Mouse (Mus musculus): Measurements from ENCODE around the gene Arhgap25.

The Arhgap25 gene

DNA sequence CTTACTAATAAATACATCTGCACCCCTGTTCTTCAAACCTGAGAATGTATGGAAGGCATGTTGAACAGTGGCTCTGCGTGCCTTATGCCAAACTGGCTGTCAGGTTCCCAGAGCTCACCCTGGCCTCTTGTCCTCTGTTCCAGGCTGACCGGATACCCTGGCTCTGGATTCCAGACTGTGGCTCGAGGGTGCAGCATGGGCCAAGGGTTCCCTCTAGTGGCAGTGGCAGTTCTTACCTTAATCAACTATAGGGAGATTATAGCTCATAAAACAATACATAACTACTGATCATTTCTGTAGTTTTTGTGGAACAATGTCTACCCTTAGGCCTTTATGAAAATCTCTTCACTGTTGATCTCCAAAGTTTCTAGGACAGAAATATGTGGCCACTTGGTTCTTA is 82.0 kb downstream of the Arhgap25 start:
- DNase-seq (ENCODE audit: inconsistent age in 2 of 2, low spot score in 1 of 2): peak; percentile 39 to 82

DNA sequence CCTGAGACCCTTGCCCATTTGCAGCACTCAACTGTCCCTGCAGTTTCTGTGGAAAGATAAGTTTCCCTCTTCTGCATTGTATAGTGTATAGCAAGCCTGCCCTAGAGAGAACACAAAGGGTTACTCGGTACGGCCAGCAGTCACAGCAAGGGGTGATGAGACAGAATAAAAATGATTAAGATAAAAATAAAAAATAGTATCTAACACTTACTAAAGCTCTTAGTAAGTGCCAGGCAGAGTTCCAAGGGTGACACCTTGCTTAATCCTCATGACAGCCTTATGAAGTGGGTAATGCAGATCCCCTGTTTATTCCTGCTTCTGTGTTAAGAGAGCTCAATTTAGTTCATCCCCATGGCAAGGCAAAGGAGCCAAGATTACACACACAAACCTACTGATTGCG is 83.5 kb downstream of the Arhgap25 start:
- DNase-seq (ENCODE audit: inconsistent age in 2 of 2, low spot score in 1 of 2): no peak

DNA sequence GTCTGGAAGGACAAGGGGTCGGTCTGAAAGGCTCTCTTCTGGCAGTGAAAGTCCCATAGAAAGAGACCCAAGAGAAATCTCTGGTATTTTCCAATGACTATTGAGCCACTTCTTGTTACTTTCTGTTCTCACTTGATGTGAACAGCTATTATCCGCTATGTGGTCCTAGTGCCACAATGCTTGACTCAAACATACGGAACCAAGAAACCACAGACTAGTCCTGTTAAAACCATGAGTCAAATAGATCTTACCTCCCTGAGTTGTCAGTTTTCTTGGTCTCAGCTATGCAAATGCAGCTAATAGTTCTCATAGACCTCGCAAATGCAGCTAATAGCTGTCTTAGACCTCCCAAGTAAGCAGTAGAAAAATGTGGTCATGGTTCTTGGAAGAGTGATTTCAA is 85.8 kb downstream of the Arhgap25 start:
- DNase-seq (ENCODE audit: inconsistent age in 2 of 2, low spot score in 1 of 2): no peak

DNA sequence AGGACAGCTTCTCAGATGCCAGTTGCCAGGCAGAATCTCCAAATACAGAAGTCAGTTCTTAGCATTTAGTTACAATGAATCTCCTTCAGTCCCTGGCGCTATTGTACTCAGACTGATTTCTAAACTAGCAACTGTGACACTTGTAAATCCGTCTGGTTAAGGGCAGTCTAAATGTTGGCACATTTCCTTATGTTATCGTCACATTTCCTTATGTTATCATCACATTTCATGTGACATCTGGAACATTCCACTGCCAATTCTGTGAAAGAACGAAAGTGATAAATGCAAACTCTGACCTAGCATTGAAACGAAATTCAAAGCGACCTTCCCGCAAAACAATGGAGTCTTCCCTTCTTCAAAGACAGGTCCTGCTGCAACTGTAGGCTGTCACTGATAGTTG is 87.8 kb downstream of the Arhgap25 start:
- no peak for DNase-seq (ENCODE audit: inconsistent age in 2 of 2, low spot score in 1 of 2)

DNA sequence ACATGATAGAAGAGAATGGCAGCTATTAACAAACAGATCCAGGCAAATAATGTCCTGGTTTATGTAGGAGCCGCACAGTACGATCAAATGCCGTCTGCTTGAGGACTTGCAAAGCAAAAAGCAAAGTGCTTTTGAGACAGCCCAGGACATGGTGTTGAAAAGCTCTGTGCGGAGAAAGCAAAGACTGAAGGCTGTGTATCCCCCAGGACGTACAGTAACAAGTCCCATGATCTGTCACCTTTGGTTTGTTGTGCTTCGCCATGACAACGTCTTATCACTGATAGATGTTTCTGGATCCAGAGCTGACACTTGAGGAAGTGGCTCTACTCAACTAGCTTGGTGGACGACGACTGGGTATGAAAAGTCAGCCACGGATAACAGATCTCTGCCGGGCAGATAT is 89.8 kb downstream of the Arhgap25 start:
- no peak for DNase-seq (ENCODE audit: inconsistent age in 2 of 2, low spot score in 1 of 2)

DNA sequence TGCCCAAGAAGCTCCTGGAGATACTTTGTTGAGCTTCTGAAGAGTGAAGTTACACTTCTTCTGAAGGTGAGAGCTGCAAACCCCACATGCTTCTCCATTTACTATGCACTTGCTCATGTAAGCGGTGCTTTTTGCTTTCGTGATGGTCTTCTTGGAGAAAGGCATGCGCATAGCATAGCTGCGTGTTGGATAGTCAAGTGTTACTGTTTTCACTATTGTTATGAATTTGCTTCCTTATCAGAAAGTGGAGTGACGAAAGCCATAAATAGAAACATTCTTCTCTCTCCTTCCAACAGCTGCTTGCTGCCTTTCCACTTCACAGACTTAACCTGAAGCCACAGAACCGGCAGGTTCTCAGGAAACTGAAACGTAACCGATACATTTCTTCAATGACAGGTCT is 96.3 kb downstream of the Arhgap25 start:
- no peak for DNase-seq (ENCODE audit: inconsistent age in 2 of 2, low spot score in 1 of 2)

DNA sequence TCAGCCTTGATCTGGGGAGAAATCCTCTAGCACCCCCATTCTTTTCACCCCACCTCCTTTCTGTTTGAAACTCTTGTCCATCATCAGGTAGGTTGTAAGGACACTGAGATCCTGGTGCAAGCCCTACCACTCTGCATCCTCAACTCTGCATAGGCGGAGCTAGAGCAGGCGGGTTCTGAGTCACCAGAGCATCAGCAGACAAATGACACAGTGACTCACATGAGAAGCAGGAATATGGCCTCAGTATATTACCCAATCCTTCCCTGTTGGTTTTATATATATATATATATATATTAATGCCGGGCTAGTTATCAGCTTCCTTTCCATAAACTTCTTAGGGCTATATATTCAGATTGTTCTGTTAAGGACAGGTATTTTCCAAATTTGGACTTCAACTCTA is 97.3 kb downstream of the Arhgap25 start:
- no peak for DNase-seq (ENCODE audit: inconsistent age in 2 of 2, low spot score in 1 of 2)

DNA sequence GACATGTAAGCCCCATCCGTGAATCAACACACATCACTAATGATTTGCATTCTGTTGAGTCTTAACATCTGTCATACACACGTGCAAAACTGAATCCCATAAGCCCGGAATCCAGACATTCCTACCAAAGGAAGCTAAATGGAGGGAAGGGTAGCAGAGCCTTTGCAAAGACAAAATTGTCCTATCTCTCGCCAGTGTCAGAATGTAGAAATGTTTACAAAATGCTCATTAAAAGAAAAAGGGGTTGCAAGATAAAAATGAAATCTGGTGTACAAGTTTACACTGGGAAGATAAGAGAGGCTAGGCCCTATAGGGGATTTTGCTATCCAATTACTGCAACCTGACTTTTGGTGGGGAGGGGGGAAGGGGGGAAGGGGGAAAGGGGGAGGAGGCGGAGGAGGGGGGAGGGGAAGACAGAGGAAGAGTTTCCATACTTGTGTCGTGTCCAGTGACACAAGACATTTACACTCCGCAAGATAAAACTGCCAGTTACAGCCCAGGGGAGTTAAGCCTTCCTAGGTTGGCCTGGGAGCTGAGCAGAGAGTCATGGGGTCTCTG is 104.5 kb downstream of the Arhgap25 start, which contains the start of gene Bmp10:
Gene Bmp10 (plus strand): TSS at position 508 of the 558 bp plus-strand sequence.
- DNase-seq (ENCODE audit: inconsistent age in 2 of 2, low spot score in 1 of 2): no peak

DNA sequence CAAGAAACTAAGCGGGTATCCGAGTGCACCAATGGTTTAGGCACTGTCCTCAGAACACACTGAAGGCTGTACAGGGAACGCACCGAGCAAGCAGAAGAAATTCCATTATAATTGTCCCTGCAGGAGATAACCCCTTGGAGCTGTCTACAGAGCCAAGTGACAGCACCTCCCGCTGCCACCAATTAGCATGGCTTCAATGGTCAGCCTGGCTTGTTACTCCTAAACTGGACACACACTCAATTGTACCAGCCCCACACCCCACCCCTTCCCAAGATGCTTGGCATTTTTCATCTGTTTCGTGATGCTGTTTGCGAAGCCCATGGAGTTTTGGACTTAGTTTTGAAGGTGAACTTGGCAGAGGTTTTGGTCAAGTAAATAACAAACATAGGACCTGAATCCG is 105.4 kb downstream of the Arhgap25 start:
- no peak for DNase-seq (ENCODE audit: inconsistent age in 2 of 2, low spot score in 1 of 2)

DNA sequence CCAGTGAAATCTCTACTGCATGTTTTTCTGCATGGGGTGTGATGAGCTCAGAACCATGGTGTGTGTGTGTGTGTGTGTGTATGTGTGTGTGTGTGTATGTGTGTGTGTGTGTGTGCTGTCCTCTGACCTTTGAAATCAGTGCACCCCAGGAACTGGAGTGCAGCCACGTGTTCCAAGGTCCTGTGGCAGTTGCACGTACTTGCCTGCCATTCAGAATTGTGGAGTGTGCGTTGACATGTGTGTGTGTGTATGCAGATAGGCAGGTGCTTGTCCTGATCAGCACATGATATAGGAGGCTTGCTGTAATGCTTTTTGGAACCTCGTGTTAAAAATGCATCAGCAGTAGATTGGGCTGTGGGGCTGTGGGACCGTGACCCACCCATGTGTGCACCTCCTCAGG is 106.1 kb downstream of the Arhgap25 start:
- no peak for DNase-seq (ENCODE audit: inconsistent age in 2 of 2, low spot score in 1 of 2)

DNA sequence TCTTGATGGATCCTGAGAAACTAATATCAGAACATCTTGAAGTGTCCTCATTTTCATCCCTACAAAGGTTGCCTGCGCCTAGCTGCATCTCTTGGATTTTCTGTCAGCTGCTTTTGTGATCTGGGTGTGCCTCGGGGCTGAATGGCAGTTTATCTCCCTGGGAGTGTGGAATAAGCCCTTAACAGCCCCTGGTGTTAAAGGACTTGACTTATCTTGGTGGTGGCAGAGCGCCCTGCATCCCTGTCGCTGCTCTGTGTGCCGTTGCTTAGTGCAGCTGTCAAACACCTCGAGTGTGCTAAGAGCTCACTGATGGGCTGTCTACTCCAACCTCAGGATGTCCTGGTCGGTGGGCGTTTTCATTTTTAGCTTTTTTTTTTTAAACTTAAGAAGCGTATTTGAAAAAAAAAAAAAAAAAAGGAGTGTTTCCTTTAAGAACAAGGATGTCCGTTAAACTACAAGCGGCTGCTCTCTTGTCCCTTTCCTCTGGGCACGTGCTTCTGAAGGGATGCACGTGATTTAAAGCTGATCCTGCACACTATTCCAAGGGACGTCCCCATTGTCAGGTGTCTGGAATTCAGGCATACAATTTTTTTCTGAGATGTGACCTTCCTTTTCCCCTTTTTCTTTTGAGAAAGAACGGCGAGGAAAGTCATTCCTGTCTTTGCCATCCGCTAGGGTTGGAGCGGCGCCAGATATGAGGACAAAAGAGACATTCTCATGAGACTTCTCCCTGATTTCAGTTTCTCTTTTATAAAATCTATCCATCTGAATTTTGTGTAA is 108.8 kb downstream of the Arhgap25 start:
- peak; percentile 19 to 67 for DNase-seq (ENCODE audit: inconsistent age in 2 of 2, low spot score in 1 of 2)

DNA sequence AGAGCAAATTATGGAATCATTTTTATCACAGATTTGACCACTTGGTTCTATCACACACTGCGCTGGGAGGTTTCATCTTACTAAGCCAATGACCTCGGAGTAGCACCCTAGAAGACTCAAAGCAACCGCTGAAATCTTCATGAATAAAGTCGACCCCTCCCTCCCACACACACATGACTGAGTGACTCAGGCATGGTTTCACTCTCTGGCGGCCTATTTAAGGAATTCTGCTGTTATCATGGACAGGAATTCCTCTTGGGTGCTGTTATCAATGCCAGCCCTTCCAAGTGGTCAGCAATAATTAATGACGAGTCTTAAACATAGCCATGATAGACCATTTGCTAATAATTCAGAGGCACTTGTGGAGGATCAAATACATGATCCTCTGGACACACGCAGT is 110.8 kb downstream of the Arhgap25 start:
- DNase-seq (ENCODE audit: inconsistent age in 2 of 2, low spot score in 1 of 2): peak in 1 of 2 experiments; percentile 37

DNA sequence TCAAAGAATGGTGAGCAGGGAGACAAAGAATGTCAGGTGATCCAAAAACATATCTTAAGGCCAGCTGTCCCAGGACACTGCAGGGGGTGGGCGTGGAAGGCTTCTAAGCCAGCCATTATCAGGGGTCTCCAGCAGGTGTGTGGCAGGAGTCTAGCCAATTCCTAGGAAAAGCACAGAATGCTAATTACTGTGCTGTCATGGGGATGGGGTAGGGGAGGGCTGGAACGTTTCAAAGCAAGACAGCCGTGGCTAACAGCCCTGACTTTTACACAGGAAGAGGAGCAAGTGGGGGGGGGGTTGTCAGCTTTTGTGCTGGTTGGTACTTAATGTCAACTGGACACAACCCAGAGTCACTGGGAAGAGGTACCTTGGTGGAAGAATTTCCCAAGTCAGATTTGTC is 121.0 kb downstream of the Arhgap25 start:
- DNase-seq (ENCODE audit: inconsistent age in 2 of 2, low spot score in 1 of 2): no peak

Data from adrenal gland, adult (tissue).